Mouse (Mus musculus): ENCODE measurements around the gene Tas2r143. TPM values are rescaled to one million over a fixed set of nuclear protein-coding genes. Genes with fewer than 3 reads are reported as not detected.
A peak's percentile ranks its signal among the peaks of the same experiment; 100 is the strongest.

The Tas2r143 gene
- total and polyA plus RNA-seq, 2 experiments from 2014 or later: not detected

GRCm38 (mm10) chr6:42370630-42371363, 29.2 kb upstream of the Tas2r143 start:
- no peak for TF ChIP-seq CTCF (IDR thresholded peaks at IDR 0.05)
- no peak overlapping the region for H3K9ac ChIP-seq (replicated peaks; ENCODE audit: low read length, poor library complexity, severe bottlenecking)
- H3K9me3 ChIP-seq (ENCODE audit: low read length): no peaks in the 10 kb centered on the region
- DNase-seq (ENCODE audit: low spot score) (no peak), ATAC-seq (ENCODE audit: low FRiP score) (no peak)
- peaks cover 4% of the 10 kb centered on the region; the same call in 1 of the 2 replicates for H3K4me1 ChIP-seq (ENCODE audit: insufficient read depth, low read length)
- no peak overlapping the region for H3K27ac ChIP-seq (ENCODE audit: low read depth, low read length)
- 52% methylated on average over 4 of the region's 4 CpGs for WGBS
- H3K27me3 ChIP-seq (ENCODE audit: insufficient read depth, low read length): 0 out of 2 replicates have a peak, but pooled peaks cover 4% of the 10 kb centered on the region
- H3K4me2 ChIP-seq (ENCODE audit: low read depth, low read length, poor library complexity, severe bottlenecking): no peak overlapping the region
- no peak overlapping the region for H3K4me3 ChIP-seq (ENCODE audit: low read depth, low read length)
- H3K36me3 ChIP-seq (ENCODE audit: insufficient read depth, low read length): no peaks in the 10 kb centered on the region

DNA sequence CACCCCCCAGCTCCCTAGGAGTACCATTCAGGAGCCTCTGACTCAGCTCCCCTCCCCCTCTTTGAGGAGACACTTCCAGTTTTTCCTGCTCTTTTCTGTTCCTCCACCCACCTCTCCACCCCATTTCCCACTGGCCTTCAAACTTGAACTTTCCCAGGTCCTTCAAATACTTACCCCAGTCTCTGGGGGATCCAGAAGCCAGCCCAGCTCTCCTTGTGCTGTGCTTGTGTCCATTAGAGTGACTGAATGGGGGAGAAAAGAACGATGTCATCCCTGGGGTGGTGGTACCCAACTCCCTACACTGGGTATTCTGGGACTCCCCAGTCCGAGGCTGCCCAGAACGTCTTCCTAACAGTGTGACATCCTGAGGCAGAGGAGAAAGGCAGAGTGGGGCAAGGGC, 28.0 kb upstream of the Tas2r143 start:
- no peaks in the 10 kb centered on the region for H3K36me3 ChIP-seq (ENCODE audit: insufficient read depth, low read length)
- DNase-seq (ENCODE audit: low spot score): no peak
- H3K9me3 ChIP-seq (ENCODE audit: low read length): no peaks in the 10 kb centered on the region
- no peak overlapping the region for H3K9ac ChIP-seq (replicated peaks; ENCODE audit: low read length, poor library complexity, severe bottlenecking)
- H3K27me3 ChIP-seq (ENCODE audit: insufficient read depth, low read length): 0 out of 2 replicates have a peak, but pooled peaks cover 4% of the 10 kb centered on the region
- no peak for TF ChIP-seq CTCF (IDR thresholded peaks at IDR 0.05)
- no peak overlapping the region for H3K4me3 ChIP-seq (ENCODE audit: low read depth, low read length)
- no peak overlapping the region for H3K4me2 ChIP-seq (ENCODE audit: low read depth, low read length, poor library complexity, severe bottlenecking)
- H3K4me1 ChIP-seq (ENCODE audit: insufficient read depth, low read length): peaks cover 4% of the 10 kb centered on the region; the same call in 1 of the 2 replicates
- ATAC-seq (ENCODE audit: low FRiP score): no peak
- no peak overlapping the region for H3K27ac ChIP-seq (ENCODE audit: low read depth, low read length)
- WGBS: 20% methylated on average over 3 of the region's 3 CpGs

DNA sequence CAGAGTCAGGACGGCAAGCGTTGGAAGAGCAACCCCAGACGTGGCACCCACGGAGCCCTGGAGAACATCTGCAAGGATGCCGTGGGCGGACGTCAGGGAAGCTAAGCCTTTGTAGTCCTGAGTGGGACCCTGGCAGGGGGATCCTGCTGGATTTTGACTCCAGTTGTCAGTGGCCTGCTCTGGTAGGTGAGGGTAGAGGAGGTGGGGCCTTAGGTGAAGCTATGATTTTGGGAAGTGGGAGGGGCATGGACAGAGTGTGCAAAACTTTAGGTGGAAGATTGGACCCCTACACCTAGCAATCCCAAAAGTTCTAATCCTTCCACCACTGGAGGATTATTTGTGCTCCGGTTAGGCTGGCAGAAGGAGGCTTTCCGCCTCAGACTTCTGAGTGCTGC, 27.6 kb upstream of the Tas2r143 start:
- Histone ChIP-seq H3K9me3 (ENCODE audit: low read length) (no peaks in the 10 kb centered on the region), H3K4me1 (ENCODE audit: insufficient read depth, low read length) (peaks cover 4% of the 10 kb centered on the region; the same call in 1 of the 2 replicates), H3K36me3 (ENCODE audit: insufficient read depth, low read length) (no peaks in the 10 kb centered on the region), H3K4me2 (ENCODE audit: low read depth, low read length, poor library complexity, severe bottlenecking) (peak overlapping the region; percentile 90), H3K9ac (replicated peaks; ENCODE audit: low read length, poor library complexity, severe bottlenecking) (no peak overlapping the region), H3K27me3 (ENCODE audit: insufficient read depth, low read length) (0 out of 2 replicates have a peak, but pooled peaks cover 4% of the 10 kb centered on the region), H3K27ac (ENCODE audit: low read depth, low read length) (no peak overlapping the region), H3K4me3 (ENCODE audit: low read depth, low read length) (peak overlapping the region; percentile 43; the same call in 1 of the 2 replicates)
- ATAC-seq (ENCODE audit: low FRiP score): peak; percentile 31; the same call in 1 of the 2 replicates
- TF ChIP-seq CTCF (IDR thresholded peaks at IDR 0.05): no peak
- no peak for DNase-seq (ENCODE audit: low spot score)
- 35% methylated on average over 9 of the region's 9 CpGs for WGBS

DNA sequence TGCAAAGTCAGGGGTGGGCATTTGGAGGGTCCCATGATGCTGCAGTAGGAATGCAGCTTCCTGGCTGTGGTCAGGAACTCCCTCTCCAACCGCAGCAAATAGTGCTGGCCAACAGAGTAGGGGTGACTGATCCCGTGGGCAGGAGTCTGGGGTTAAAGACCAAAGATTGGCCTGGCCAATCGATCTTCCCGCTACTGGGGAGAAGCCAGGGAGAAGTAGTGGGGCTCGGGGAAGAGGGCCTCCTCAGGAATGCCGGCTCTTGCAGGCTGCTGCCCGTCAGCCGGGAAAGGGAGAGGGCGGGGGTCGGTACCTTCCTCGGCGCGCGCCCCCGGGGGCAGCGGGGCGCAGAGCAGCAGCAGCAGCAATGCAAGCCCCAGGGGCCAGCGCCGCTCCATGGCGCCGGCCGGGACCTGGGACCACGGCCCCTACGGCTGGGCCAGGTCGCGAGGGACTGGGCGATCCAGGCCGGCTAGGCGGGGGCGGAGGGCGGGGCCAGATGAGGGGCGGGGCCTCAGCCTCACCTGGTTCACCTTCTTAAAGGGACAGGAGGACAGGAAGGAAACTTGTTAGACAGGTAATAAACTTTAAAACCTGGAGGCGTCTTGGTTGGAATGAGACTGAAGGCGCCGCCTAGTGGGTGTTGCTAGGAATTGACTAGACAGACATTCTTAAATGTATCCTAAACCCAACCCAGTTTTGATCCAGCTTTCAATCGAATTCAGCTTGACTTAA, 27.1 kb upstream of the Tas2r143 start, which contains the start of gene Epha1:
TSS of gene Epha1 (minus strand) at position 453 of the 732 bp plus-strand sequence.
- peak; percentile 82 for DNase-seq (ENCODE audit: low spot score)
- Histone ChIP-seq H3K9me3 (ENCODE audit: low read length) (no peaks in the 10 kb centered on the region), H3K4me3 (ENCODE audit: low read depth, low read length) (peak within 1 kb of the TSS; percentile 43), H3K4me2 (ENCODE audit: low read depth, low read length, poor library complexity, severe bottlenecking) (peak within 1 kb of the TSS; percentile 90), H3K4me1 (ENCODE audit: insufficient read depth, low read length) (peaks cover 4% of the 10 kb centered on the region; the same call in 1 of the 2 replicates), H3K27ac (ENCODE audit: low read depth, low read length) (no peak within 1 kb of the TSS), H3K36me3 (ENCODE audit: insufficient read depth, low read length) (no peaks in the 10 kb centered on the region), H3K9ac (replicated peaks; ENCODE audit: low read length, poor library complexity, severe bottlenecking) (peak within 1 kb of the TSS; percentile 29; the same call in 1 of the 2 replicates), H3K27me3 (ENCODE audit: insufficient read depth, low read length) (0 out of 2 replicates have a peak, but pooled peaks cover 4% of the 10 kb centered on the region)
- peak; percentile 70 for TF ChIP-seq CTCF (IDR thresholded peaks at IDR 0.05)
- ATAC-seq (ENCODE audit: low FRiP score): peak; percentile 69
- 1% methylated on average over 34 of the region's 36 CpGs for WGBS

GRCm38 (mm10) chr6:42373669-42374430, 26.2 kb upstream of the Tas2r143 start:
- no peaks in the 10 kb centered on the region for H3K36me3 ChIP-seq (ENCODE audit: insufficient read depth, low read length)
- H3K4me1 ChIP-seq (ENCODE audit: insufficient read depth, low read length): peaks cover 4% of the 10 kb centered on the region; the same call in 1 of the 2 replicates
- no peak; the same call in 1 of the 2 replicates for ATAC-seq (ENCODE audit: low FRiP score)
- H3K9me3 ChIP-seq (ENCODE audit: low read length): no peaks in the 10 kb centered on the region
- H3K27me3 ChIP-seq (ENCODE audit: insufficient read depth, low read length): 0 out of 2 replicates have a peak, but pooled peaks cover 4% of the 10 kb centered on the region
- no peak for TF ChIP-seq CTCF (IDR thresholded peaks at IDR 0.05)
- H3K4me2 ChIP-seq (ENCODE audit: low read depth, low read length, poor library complexity, severe bottlenecking): peak overlapping the region; percentile 90
- WGBS: 41% methylated on average over 7 of the region's 7 CpGs
- no peak for DNase-seq (ENCODE audit: low spot score)
- H3K9ac ChIP-seq (replicated peaks; ENCODE audit: low read length, poor library complexity, severe bottlenecking): no peak overlapping the region
- H3K4me3 ChIP-seq (ENCODE audit: low read depth, low read length): peak overlapping the region; percentile 43
- no peak overlapping the region for H3K27ac ChIP-seq (ENCODE audit: low read depth, low read length)

Data from midbrain, postnatal 0 days (tissue).